ENCODE assay signal across 13 mouse cellular contexts in genomic region chr13:113439516-113439915, GRCm38 (mm10).
"Had no signal": no experiment of that assay in that cellular context is flagged by ENCODE, and none has a peak within 500 bp of the region (broad histone marks: within the 10 kb centered on the region; RNA-seq: fewer than 3 reads in every experiment).

No protein-coding gene starts in this region.

- H3K27me3 ChIP-seq: limb, embryonic 13.5 days; midbrain, embryonic 15.5 days; neural tube, embryonic 13.5 days had no signal

- H3K36me3 ChIP-seq: limb, embryonic 13.5 days; midbrain, embryonic 15.5 days; neural tube, embryonic 13.5 days had no signal

- ATAC-seq: midbrain, embryonic 15.5 days had no signal

- H3K9ac ChIP-seq: limb, embryonic 13.5 days; liver, embryonic 14.5 days; midbrain, embryonic 15.5 days; neural tube, embryonic 13.5 days had no signal

- H3K9me3 ChIP-seq: limb, embryonic 13.5 days; midbrain, embryonic 15.5 days; neural tube, embryonic 13.5 days had no signal

- H3K4me2 ChIP-seq: limb, embryonic 13.5 days; midbrain, embryonic 11.5 days; midbrain, embryonic 15.5 days; neural tube, embryonic 13.5 days had no signal

- H3K4me3 ChIP-seq: limb, embryonic 13.5 days; midbrain, embryonic 15.5 days; neural tube, embryonic 13.5 days had no signal

- H3K27ac ChIP-seq: limb, embryonic 13.5 days; liver, embryonic 14.5 days; midbrain, embryonic 15.5 days; neural tube, embryonic 13.5 days had no signal

- DNase-seq: kidney, adult 8-10 months; left cerebral cortex, postnatal 4 days; lung, adult 18-20 months; lung, postnatal 36 days; right cerebral cortex, adult 18-20 months; right cerebral cortex, postnatal 25 days; thymus, adult 18-20 months; thymus, postnatal 14 days had no signal

- H3K4me1 ChIP-seq: limb, embryonic 13.5 days; midbrain, embryonic 15.5 days; neural tube, embryonic 13.5 days had no signal
